Mouse (Mus musculus): Measurements from ENCODE around the gene Pik3cb.
A peak's percentile ranks its signal among the peaks of the same experiment; 100 is the strongest.

The Pik3cb gene

GRCm38 (mm10) chr9:99001326-99001725 is 139.1 kb downstream of the Pik3cb start:
- DNase-seq (ENCODE audit: low spot score), result no peak

GRCm38 (mm10) chr9:98999881-99000339 is 140.5 kb downstream of the Pik3cb start:
- no peak for DNase-seq (ENCODE audit: low spot score)

GRCm38 (mm10) chr9:98994103-98994502 is 146.3 kb downstream of the Pik3cb start:
- no peak for DNase-seq (ENCODE audit: low spot score)

GRCm38 (mm10) chr9:98987131-98987530 is 153.3 kb downstream of the Pik3cb start:
- DNase-seq (ENCODE audit: low spot score), result peak; percentile 45

All from MN1 (cell line).